Mouse (Mus musculus) C2C12 (cell line): Measurements from ENCODE around the gene Adora3.

Experiments
- CEBPB ChIP-seq: IDR thresholded peaks from one replicate; pipeline ENCODE4 v1.6.1; 2011; ENCODE audit warnings: low read depth, mild to moderate bottlenecking, control low read depth, moderate library complexity
- CTCF ChIP-seq: IDR thresholded peaks from one replicate; pipeline ENCODE4 v1.5.1; 2011; ENCODE audit not compliant: control insufficient read depth, insufficient read depth, insufficient read length
- FOSL1 ChIP-seq: IDR thresholded peaks from one replicate; pipeline ENCODE4 v1.8.0; 2011; ENCODE audit warnings: mild to moderate bottlenecking, low read length; ENCODE audit not compliant: poor library complexity, insufficient read depth, severe bottlenecking
- MAX ChIP-seq: IDR thresholded peaks from one replicate; pipeline ENCODE4 v1.6.1; 2011; ENCODE audit warnings: mild to moderate bottlenecking, control low read depth
- MYOD1 ChIP-seq: IDR thresholded peaks from one replicate; pipeline ENCODE4 v1.6.1; 2011; ENCODE audit warnings: low read depth; ENCODE audit not compliant: control insufficient read depth, insufficient read length
- USF1 ChIP-seq: IDR thresholded peaks from one replicate; pipeline ENCODE4 v1.6.1; 2011; ENCODE audit warnings: low read depth, mild to moderate bottlenecking, control low read depth, moderate library complexity

DNA sequence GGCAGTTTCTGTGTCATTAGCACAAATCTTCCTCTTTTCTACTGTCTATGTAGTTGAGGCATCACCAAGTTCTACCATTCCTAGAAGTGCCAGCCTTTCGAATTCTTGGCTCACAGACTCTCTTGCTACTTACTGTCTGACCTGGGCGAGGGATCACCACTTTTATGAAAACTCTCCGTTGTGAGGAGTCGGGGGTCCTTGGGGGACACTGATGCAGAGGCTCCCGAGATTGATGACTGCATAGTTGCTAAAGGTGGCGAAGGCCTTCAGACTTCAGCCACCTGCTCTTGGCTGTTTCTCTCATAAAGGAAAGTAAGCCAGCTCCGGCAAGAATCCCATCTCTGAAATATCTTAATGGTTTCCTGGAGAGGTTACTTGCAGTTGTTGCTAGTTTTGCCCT, 11.4 kb downstream of the Adora3 start:
- TF ChIP-seq CTCF: no peak
- no peak for TF ChIP-seq USF1
- no peak for TF ChIP-seq MYOD1
- no peak for TF ChIP-seq CEBPB
- no peak for TF ChIP-seq MAX
- TF ChIP-seq FOSL1: no peak
